Mouse (Mus musculus): ENCODE data around the gene Parg.

GRCm38 (mm10) chr14:32226601-32227000 is 24.9 kb downstream of the Parg start:
- TF ChIP-seq CTCF (IDR thresholded peaks at IDR 0.05; ENCODE audit: control insufficient read depth, insufficient read depth, low read length) = no peak
- no peak for TF ChIP-seq POLR2A (IDR thresholded peaks at IDR 0.05; ENCODE audit: borderline replicate concordance, control insufficient read depth, low read depth, low read length)
